Mouse (Mus musculus) forebrain, embryonic 15.5 days (tissue): ENCODE data around the gene Tjp3. TPM values are rescaled to one million over a fixed set of nuclear protein-coding genes. Genes with fewer than 3 reads are reported as not detected.
A peak's percentile ranks its signal among the peaks of the same experiment; 100 is the strongest.

Source experiments
- ATAC-seq: fragments of 200-750 bp; cut with Nextera tagmentation; replicated peaks from 2 replicates; pipeline ENCODE4 v1.8.0; 2017; ENCODE audit warnings: mild to moderate bottlenecking, moderate TSS enrichment, moderate library complexity
- H3K27ac ChIP-seq: fragments of 300-500 bp; sonication (generic); replicated peaks from 2 replicates; pipeline ENCODE4 v1.5.1; 2015; ENCODE audit warnings: mild to moderate bottlenecking, inconsistent platforms
- H3K27me3 ChIP-seq: fragments of 300-500 bp; sonication (generic); 2 replicates; pipeline ENCODE4 v1.6.1; 2015; ENCODE audit warnings: inconsistent platforms
- H3K36me3 ChIP-seq: fragments of 300-500 bp; sonication (generic); 2 replicates; pipeline ENCODE4 v1.6.1; 2015; ENCODE audit warnings: mild to moderate bottlenecking, inconsistent platforms
- H3K4me1 ChIP-seq: fragments of 300-500 bp; sonication (generic); 2 replicates; pipeline ENCODE4 v1.6.1; 2015; ENCODE audit warnings: inconsistent platforms
- H3K4me2 ChIP-seq: fragments of 300-500 bp; sonication (generic); replicated peaks from 2 replicates; pipeline ENCODE4 v1.6.1; 2015; ENCODE audit warnings: mild to moderate bottlenecking, inconsistent platforms
- H3K4me3 ChIP-seq: fragments of 300-500 bp; sonication (generic); 2 replicates; pipeline ENCODE4 v1.5.1; 2015; ENCODE audit warnings: mild to moderate bottlenecking, inconsistent platforms
- H3K9ac ChIP-seq: fragments of 300-500 bp; sonication (generic); replicated peaks from 2 replicates; pipeline ENCODE4 v1.6.1; 2015; ENCODE audit warnings: mild to moderate bottlenecking, inconsistent platforms
- H3K9me3 ChIP-seq: fragments of 300-500 bp; sonication (generic); 2 replicates; pipeline ENCODE4 v1.6.1; 2016; ENCODE audit warnings: inconsistent platforms
- WGBS: fragments of 180-500 bp; shearing (Covaris S2); methylation state at CpG from one replicate; pipeline ENCODE4 v1.1.7; 2015; ENCODE audit warnings: mixed read lengths; 5-methylcytosine and 5-hydroxymethylcytosine counted together
- polyA plus RNA-seq: library from polyadenylated mRNA; unstranded; fragments of >200 nt; fragmentation: Nextera tagmentation; extraction: Ambion mirVana; gene quantifications from 2 replicates; pipeline ENCODE4 v1.2.1, GENCODE M21; 2015

The Tjp3 gene
- polyA plus RNA-seq, 1 experiment from 2014 or later = 8.5 TPM

DNA sequence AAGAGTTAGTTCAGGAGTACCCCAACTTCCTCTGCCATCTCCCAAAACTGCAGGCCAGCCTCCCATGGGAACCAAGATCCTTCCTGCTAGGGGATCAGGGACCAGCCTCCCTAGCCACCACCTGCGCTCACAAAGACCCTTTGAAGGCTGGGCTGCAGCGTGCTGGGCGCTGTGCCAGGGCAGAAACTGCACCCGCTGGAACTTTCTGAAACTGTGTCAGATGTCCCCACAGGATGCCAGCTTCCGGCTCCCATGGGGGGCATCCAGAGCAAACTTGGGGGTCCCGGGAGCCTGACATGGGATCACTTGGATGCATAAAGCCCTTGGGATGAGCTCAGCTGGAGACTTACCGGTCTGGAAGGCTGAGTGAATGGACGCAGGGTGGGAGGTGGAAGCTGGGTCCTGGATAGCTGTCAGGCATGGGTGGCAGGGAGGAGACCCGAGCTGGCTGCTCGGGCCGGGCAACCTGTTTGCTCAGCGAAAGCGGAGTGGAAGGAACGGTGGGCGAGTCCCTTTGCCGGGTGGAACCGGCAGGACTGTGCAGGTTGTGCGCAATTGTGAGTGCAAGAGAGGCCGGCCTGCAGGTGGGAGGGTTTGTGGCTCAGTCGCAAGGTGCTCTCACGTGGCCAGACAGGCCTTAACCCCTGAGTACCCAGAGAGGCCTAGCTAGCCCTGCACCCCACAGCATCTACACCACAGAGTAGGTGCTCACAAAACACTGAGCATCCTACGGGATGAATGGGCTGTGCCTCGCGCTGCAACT lies 502 bp downstream of the Tjp3 start:
- no peak overlapping the region for H3K9ac ChIP-seq
- H3K36me3 ChIP-seq = no peaks in the 10 kb centered on the region
- no peak overlapping the region for H3K4me3 ChIP-seq
- H3K4me1 ChIP-seq = peaks cover 41% of the 10 kb centered on the region
- H3K27me3 ChIP-seq = no peaks in the 10 kb centered on the region; the same call in 1 of the 2 replicates
- no peak overlapping the region for H3K4me2 ChIP-seq
- WGBS = 11% methylated on average over 24 of the region's 24 CpGs
- no peak for ATAC-seq
- H3K27ac ChIP-seq = no peak overlapping the region
- no peaks in the 10 kb centered on the region for H3K9me3 ChIP-seq

DNA sequence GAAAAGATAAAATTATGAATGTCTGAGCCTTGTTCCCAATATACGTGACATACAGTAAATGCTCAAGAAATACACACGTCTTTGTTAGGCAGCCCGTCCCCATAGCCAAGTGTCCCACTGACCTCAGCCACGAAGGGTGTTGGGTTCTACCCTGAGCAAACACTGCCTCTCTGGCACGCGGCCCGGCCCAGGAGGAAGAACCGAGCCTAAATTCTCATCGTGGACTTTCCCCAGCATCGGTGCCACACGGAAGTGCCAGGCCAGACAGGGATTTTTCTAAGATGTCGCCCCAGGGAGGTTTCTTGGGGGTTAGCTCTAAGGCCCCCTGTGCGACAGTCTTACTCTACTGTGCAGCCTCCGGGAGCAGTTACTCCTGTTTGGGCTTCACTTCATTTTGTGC lies 1.6 kb downstream of the Tjp3 start:
- Histone ChIP-seq H3K36me3 (no peaks in the 10 kb centered on the region), H3K4me2 (no peak overlapping the region), H3K9me3 (no peaks in the 10 kb centered on the region), H3K27ac (no peak overlapping the region), H3K4me1 (peaks cover 38% of the 10 kb centered on the region), H3K27me3 (peaks cover 5% of the 10 kb centered on the region), H3K4me3 (no peak overlapping the region), H3K9ac (no peak overlapping the region)
- ATAC-seq = no peak
- WGBS = 68% methylated on average over 14 of the region's 14 CpGs

DNA sequence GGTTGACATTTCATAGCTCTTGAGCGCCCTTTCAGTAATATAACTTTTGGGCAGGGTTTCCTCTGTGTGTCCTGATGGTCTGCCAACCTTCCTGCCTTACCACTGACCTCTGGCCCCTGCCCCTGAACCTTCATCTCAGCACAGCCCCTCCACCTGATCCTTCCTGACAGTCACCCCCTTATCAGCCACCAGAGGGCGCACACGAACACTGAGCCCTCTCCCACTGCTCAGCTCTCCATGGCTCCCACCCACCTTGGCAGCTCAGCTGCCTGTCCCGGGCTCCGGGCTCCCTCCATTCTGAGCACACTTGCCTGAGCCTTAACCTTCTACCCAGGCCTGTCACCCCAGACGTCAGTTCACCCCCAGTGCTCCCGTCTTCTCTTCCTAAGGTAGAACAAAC lies 2.1 kb downstream of the Tjp3 start:
- H3K27me3 ChIP-seq = peaks cover 7% of the 10 kb centered on the region
- H3K9me3 ChIP-seq = no peaks in the 10 kb centered on the region
- H3K4me2 ChIP-seq = no peak overlapping the region
- no peak overlapping the region for H3K4me3 ChIP-seq
- H3K27ac ChIP-seq = no peak overlapping the region
- no peaks in the 10 kb centered on the region for H3K36me3 ChIP-seq
- 2% methylated on average over 7 of the region's 7 CpGs for WGBS
- ATAC-seq = no peak
- no peak overlapping the region for H3K9ac ChIP-seq
- peaks cover 34% of the 10 kb centered on the region for H3K4me1 ChIP-seq

DNA sequence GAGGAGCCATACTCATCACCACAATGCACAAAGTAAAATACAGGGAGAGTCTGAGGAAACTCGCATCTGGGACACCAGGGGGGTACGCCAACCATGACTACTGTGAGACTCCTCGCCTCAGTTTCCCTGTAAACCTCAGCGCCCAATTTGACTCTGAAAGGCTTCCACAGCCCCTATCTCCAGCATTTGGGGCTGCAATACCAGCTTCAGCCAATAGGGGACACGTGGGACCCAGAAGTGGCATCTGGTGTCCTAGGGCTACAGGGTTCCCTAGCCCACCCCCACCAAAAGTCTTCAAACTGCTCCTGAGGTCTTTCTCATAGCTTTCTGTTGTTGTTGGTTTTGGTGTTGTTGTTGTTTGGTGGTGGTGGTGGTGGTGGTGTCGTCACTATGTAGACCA lies 2.8 kb downstream of the Tjp3 start:
- Histone ChIP-seq H3K9ac (no peak overlapping the region), H3K36me3 (no peaks in the 10 kb centered on the region), H3K27me3 (peaks cover 7% of the 10 kb centered on the region), H3K4me2 (no peak overlapping the region), H3K4me1 (peaks cover 27% of the 10 kb centered on the region), H3K9me3 (no peaks in the 10 kb centered on the region), H3K4me3 (no peak overlapping the region), H3K27ac (no peak overlapping the region)
- 31% methylated on average over 6 of the region's 6 CpGs for WGBS
- ATAC-seq = no peak

DNA sequence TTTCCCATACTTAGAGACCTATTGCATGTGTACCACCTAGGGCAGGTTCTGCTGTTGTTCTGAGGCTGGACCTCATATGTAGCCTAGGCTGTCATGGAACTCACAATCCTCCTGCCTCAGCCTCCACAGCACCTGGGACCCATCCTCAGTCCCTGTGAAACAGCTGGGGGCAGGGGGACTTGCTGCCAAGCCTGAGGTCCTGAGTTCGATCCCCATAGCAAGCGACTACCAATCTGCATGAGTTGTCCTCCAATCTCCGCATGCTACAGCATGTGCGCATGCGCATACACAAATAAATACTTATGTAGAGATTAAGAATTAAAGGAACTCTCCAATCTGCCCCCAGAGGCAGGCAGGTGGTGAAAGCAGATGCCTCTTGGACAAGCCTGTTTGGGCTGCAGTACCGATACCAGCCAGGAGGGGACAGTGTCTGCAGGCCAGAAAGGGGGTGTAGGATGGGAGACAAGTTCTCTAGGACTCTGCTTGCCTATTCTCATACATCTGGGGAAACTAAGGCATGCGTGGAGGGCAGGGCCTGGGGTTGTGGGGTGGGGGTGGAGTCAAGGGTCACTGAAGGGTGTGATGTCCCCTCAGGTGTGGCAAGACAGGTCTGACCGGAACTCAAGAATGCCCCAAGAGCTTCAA lies 3.7 kb downstream of the Tjp3 start:
- H3K4me3 ChIP-seq = no peak overlapping the region
- H3K4me2 ChIP-seq = no peak overlapping the region
- no peaks in the 10 kb centered on the region for H3K36me3 ChIP-seq
- no peak overlapping the region for H3K9ac ChIP-seq
- H3K4me1 ChIP-seq = peaks cover 27% of the 10 kb centered on the region
- H3K27ac ChIP-seq = no peak overlapping the region
- H3K27me3 ChIP-seq = peaks cover 7% of the 10 kb centered on the region
- 61% methylated on average over 8 of the region's 8 CpGs for WGBS
- no peaks in the 10 kb centered on the region for H3K9me3 ChIP-seq
- ATAC-seq = no peak

DNA sequence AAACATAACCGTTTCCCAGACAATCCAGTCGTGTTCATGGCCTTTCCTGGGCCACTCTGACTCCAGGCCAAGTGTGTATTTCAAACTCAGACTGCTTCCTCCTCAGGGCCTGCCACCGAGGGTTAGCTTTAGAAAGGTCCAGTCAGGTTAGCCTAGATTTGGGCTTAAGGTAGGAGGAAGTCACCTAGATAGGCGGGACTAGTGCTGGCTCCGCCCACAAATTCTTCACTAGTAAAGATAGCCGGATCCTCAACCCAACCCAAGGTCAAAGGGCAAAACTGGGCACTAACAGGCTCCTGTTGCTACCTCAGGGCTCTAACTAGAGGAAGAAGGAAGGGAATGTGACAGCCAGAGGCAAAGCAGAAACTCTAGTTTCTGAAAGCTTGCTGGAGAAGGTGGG lies 4.8 kb downstream of the Tjp3 start:
- Histone ChIP-seq H3K4me2 (no peak overlapping the region), H3K36me3 (no peaks in the 10 kb centered on the region), H3K9me3 (no peaks in the 10 kb centered on the region), H3K4me3 (no peak overlapping the region), H3K27me3 (peaks cover 7% of the 10 kb centered on the region), H3K9ac (no peak overlapping the region), H3K27ac (no peak overlapping the region), H3K4me1 (peaks cover 27% of the 10 kb centered on the region)
- 50% methylated on average over 6 of the region's 6 CpGs for WGBS
- ATAC-seq = no peak

DNA sequence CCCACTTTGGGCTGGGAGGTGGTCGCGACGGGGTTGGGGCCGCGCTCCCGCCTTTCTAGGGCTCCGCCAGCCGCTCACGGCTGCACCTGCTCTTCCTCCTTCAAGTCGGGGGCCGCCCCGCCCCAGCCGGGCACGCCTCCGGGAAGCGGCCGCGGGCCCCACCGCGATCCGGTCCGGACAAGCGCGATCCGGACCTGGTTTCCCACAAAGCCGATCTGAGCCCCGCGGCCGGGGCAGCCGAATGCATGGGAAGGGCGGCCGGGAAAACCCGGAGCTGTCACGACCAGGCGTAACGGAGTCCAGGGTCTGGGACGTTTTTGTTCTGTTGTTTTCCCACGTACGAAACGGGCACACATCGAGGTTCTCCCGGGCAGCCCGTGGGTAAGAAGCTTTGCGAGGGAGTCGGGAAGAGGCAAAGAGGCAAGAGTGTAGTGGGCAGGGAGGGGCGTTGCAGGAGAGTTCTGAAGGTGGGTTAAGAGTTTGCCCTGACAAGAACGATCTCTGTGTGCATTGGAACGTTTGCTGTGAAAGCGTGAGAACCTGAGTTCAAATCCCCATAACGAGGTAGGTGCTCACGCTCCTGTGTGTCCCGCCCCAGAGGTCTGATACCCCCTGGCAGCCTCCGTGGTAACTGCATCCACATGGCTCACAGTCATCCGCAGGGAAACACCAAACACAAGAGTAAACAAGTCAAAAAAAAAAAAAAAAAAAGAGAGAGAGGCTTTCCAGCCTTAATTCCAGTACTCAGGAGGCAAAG lies 5.5 kb downstream of the Tjp3 start:
- peak; percentile 74 for ATAC-seq
- H3K27me3 ChIP-seq = peaks cover 7% of the 10 kb centered on the region
- WGBS = 2% methylated on average over 54 of the region's 54 CpGs
- H3K4me3 ChIP-seq = peak overlapping the region; percentile 54
- H3K4me2 ChIP-seq = peak overlapping the region; percentile 86
- peaks cover 21% of the 10 kb centered on the region for H3K4me1 ChIP-seq
- H3K9me3 ChIP-seq = no peaks in the 10 kb centered on the region
- H3K36me3 ChIP-seq = no peaks in the 10 kb centered on the region
- no peak overlapping the region for H3K27ac ChIP-seq
- peak overlapping the region; percentile 58 for H3K9ac ChIP-seq

DNA sequence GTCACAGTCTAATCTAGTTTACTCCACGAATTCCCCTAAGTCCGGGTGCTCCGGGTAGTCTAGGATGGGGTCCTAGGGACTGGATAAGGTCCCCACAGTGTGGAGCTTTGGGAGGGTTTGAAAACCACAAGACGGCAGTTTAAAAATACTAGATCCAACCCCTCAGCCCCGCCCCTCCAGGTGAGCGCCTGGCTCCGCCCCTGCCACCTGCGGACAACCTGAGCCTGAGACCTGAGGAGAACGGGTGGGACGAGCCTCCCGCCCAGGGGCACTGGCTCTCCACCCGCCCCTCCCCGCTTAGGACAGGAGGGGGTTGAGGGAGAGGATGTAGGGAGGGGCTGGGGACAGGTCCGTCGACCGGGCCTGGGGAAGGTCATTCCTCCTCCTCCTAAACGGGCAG lies 6.7 kb downstream of the Tjp3 start:
- peak overlapping the region; percentile 86 for H3K4me2 ChIP-seq
- peak overlapping the region; percentile 54; the same call in 1 of the 2 replicates for H3K4me3 ChIP-seq
- no peak overlapping the region for H3K9ac ChIP-seq
- no peaks in the 10 kb centered on the region for H3K36me3 ChIP-seq
- peaks cover 15% of the 10 kb centered on the region for H3K4me1 ChIP-seq
- WGBS = 15% methylated on average over 17 of the region's 17 CpGs
- H3K27me3 ChIP-seq = peaks cover 7% of the 10 kb centered on the region; the same call in 1 of the 2 replicates
- H3K27ac ChIP-seq = no peak overlapping the region
- no peaks in the 10 kb centered on the region for H3K9me3 ChIP-seq
- no peak for ATAC-seq

DNA sequence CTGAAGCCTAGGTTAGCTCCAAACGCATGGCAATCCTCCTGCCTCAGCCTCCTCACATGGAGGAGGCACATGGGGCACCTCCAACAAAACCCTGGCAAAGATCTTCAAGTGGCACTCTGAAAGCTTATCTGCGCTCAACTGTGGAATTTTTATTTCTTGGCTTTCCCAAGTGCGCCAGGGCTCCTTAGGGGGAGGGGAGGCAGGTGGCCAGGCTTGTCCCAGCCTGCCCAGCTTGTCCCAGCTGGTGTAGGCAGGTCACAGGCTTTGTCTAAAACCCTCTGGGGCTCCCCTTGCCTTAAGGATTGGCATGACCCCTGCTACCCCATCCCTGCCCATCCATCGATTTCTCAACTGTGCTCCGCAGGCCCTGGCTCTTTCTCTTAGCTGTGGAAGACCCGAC lies 7.2 kb downstream of the Tjp3 start:
- H3K9ac ChIP-seq = no peak overlapping the region
- H3K36me3 ChIP-seq = no peaks in the 10 kb centered on the region
- H3K4me3 ChIP-seq = no peak overlapping the region
- no peak overlapping the region for H3K27ac ChIP-seq
- H3K9me3 ChIP-seq = no peaks in the 10 kb centered on the region
- peaks cover 7% of the 10 kb centered on the region; the same call in 1 of the 2 replicates for H3K27me3 ChIP-seq
- ATAC-seq = no peak
- H3K4me2 ChIP-seq = no peak overlapping the region
- peaks cover 12% of the 10 kb centered on the region; the same call in 1 of the 2 replicates for H3K4me1 ChIP-seq
- WGBS = 63% methylated on average over 6 of the region's 6 CpGs

DNA sequence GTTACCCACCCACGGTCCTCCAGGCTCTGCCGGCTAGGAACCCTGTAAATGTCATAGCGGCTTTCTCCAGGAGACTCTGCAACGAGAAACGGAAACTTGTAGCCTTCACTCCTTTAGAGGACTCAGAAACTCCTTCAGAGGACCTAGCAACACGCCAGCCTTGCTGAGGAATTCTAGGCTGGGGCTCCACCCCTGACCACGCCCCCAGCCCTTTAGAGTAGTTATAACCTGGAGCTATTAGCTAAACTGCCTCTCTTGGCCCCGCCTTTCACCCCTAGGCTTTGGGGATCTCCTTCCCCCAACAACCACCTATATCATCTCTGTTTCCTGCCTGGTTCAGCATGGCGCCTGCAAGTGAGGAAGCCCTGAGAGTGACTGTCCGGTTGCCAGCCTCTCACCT lies 11.9 kb downstream of the Tjp3 start:
- Histone ChIP-seq H3K27ac (no peak overlapping the region), H3K27me3 (no peaks in the 10 kb centered on the region), H3K9me3 (no peaks in the 10 kb centered on the region), H3K4me3 (no peak overlapping the region), H3K9ac (no peak overlapping the region), H3K4me2 (no peak overlapping the region), H3K4me1 (no peaks in the 10 kb centered on the region), H3K36me3 (no peaks in the 10 kb centered on the region)
- no peak for ATAC-seq
- 50% methylated on average over 10 of the region's 10 CpGs for WGBS

DNA sequence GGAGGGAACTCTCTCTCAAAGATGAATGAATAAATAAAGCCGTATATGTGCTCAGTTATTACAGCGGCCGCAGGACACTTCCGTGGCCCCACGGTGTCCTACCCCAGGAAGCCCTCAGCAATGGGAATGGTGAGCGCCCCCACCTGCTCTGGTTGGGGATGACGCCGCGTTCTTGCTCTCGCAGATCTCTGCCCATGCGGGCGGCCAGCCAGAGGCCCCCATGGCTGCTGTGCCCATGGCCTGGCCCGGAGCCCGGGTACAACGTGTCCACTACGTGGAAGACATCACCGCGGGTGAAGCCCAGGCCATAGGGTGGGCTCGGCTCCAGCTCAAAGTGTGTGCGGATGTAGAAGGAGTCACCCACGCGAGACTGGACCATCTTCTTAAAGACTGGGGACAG lies 13.7 kb downstream of the Tjp3 start:
- no peak overlapping the region for H3K4me3 ChIP-seq
- no peaks in the 10 kb centered on the region for H3K27me3 ChIP-seq
- H3K9me3 ChIP-seq = no peaks in the 10 kb centered on the region
- no peak overlapping the region for H3K27ac ChIP-seq
- H3K9ac ChIP-seq = no peak overlapping the region
- no peak overlapping the region for H3K4me2 ChIP-seq
- no peaks in the 10 kb centered on the region for H3K4me1 ChIP-seq
- no peak for ATAC-seq
- 84% methylated on average over 22 of the region's 22 CpGs for WGBS
- peaks cover 10% of the 10 kb centered on the region; the same call in 1 of the 2 replicates for H3K36me3 ChIP-seq

DNA sequence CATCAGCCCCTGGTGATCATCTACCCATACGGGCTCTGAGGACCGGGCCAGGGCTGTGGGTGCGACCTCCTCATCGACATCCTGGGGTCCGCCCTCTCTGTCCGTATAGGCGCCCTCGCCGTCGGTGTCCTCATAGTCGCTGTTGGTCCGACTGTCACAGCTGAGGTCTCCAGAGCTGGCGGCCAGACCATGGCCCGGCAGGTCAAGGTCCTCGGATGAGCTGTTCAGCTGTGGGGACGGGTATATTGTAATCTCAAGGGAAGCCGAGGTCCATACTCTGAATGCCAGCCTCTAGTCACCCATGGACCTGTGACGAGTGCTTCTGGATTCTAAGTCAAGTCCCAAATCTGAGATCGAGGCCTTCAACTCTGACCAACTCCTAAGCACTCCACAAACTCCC lies 17.5 kb downstream of the Tjp3 start:
- peaks cover 4% of the 10 kb centered on the region for H3K4me1 ChIP-seq
- no peaks in the 10 kb centered on the region for H3K27me3 ChIP-seq
- no peak overlapping the region for H3K4me3 ChIP-seq
- 94% methylated on average over 19 of the region's 19 CpGs for WGBS
- H3K9ac ChIP-seq = no peak overlapping the region
- peaks cover 24% of the 10 kb centered on the region; the same call in 1 of the 2 replicates for H3K36me3 ChIP-seq
- no peak for ATAC-seq
- H3K27ac ChIP-seq = no peak overlapping the region
- no peaks in the 10 kb centered on the region for H3K9me3 ChIP-seq
- H3K4me2 ChIP-seq = no peak overlapping the region
